Mouse (Mus musculus) forebrain, postnatal 0 days (tissue): Measurements from ENCODE around the gene Mpped1. TPM values are rescaled to one million over a fixed set of nuclear protein-coding genes. Genes with fewer than 3 reads are reported as not detected.

ENCODE experiments used
- ATAC-seq: fragments of 200-750 bp; cut with Nextera tagmentation; 2 replicates; pipeline ENCODE4 v1.8.0; 2017; ENCODE audit warnings: mild to moderate bottlenecking, moderate library complexity
- DNase-seq: peaks from one replicate; pipeline ENCODE4 v3.0.0-alpha.2; 2015
- H3K27ac ChIP-seq: fragments of 300-500 bp; sonication (generic); 2 replicates; pipeline ENCODE4 v1.5.1; 2014; ENCODE audit warnings: low read depth, mild to moderate bottlenecking, antibody characterized with exemption, low read length, moderate library complexity, mixed read lengths
- H3K27me3 ChIP-seq: fragments of 300-500 bp; sonication (generic); 2 replicates; pipeline ENCODE4 v1.6.1; 2014; ENCODE audit warnings: mild to moderate bottlenecking, low read length, mixed read lengths; ENCODE audit not compliant: insufficient read depth
- H3K36me3 ChIP-seq: fragments of 300-500 bp; sonication (generic); 2 replicates; pipeline ENCODE4 v1.6.1; 2014; ENCODE audit warnings: mild to moderate bottlenecking, moderate library complexity; ENCODE audit not compliant: insufficient read depth
- H3K4me1 ChIP-seq: fragments of 300-500 bp; sonication (generic); 2 replicates; pipeline ENCODE4 v1.6.1; 2014; ENCODE audit warnings: antibody characterized with exemption; ENCODE audit not compliant: insufficient read depth
- H3K4me2 ChIP-seq: fragments of 300-500 bp; sonication (generic); 2 replicates; pipeline ENCODE4 v1.6.1; 2014; ENCODE audit warnings: low read depth, mild to moderate bottlenecking, moderate library complexity
- H3K4me3 ChIP-seq: fragments of 300-500 bp; sonication (generic); 2 replicates; pipeline ENCODE4 v1.5.1; 2014; ENCODE audit warnings: low read depth, low read length, mixed read lengths
- H3K9ac ChIP-seq: fragments of 300-500 bp; sonication (generic); 2 replicates; pipeline ENCODE4 v1.6.1; 2014; ENCODE audit warnings: mild to moderate bottlenecking
- H3K9me3 ChIP-seq: fragments of 300-500 bp; sonication (generic); 2 replicates; pipeline ENCODE4 v1.6.1; 2016; ENCODE audit warnings: low read length
- CTCF ChIP-seq: sonication (generic); IDR thresholded peaks from 2 replicates; pipeline ENCODE4 v1.5.1; 2016; ENCODE audit warnings: antibody characterized with exemption, control low read depth, low read depth
- WGBS: fragments of 180-500 bp; shearing (Covaris S2); extraction: QIAGEN DNeasy Blood & Tissue Kit; methylation state at CpG from one replicate; pipeline ENCODE4 v1.1.7; 2014; 5-methylcytosine and 5-hydroxymethylcytosine counted together
- polyA plus RNA-seq: library from polyadenylated mRNA; unstranded; fragments of >200 nt; fragmentation: Nextera tagmentation; extraction: Ambion mirVana; gene quantifications from 2 replicates; pipeline ENCODE4 v1.2.1, GENCODE M21; 2015
- total RNA-seq: library from RNA; depleted of rRNA; stranded (reverse); fragments of >200 nt; gene quantifications from 2 replicates; pipeline ENCODE4 v1.2.3, GENCODE M21; 2014

The Mpped1 gene
- total and polyA plus RNA-seq, 2 experiments from 2014 or later, result 227 to 352 TPM

DNA sequence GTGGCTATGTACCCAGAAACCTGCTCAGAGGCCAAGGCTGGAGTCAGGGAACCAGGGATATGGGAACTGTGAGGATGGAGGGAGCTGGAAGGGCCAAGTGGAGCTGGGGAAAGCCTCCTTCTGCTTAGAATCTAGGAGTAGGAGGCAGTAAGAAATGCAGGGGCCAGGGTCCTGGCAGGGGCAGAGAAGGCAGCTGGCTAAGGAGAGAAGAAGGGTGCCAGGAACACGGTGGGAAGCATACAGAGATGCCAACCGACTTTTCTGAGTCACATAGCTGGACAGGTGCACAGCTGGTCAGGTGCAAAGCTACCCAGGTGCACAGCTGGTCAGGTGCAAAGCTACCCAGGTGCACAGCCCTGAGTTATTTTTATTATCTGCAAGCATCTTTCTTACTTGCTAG lies 98.6 kb downstream of the Mpped1 start:
- whole genome bisulfite sequencing, result 65% methylated on average over 2 of the region's 2 CpGs
- H3K4me3 ChIP-seq, result no peak overlapping the region
- H3K27ac ChIP-seq, result no peak overlapping the region
- H3K9ac ChIP-seq, result no peak overlapping the region
- DNase-seq, result no peak
- no peaks in the 10 kb centered on the region for H3K4me1 ChIP-seq
- H3K36me3 ChIP-seq, result no peaks in the 10 kb centered on the region
- ATAC-seq, result no peak
- no peak overlapping the region for H3K4me2 ChIP-seq
- H3K27me3 ChIP-seq, result no peaks in the 10 kb centered on the region
- no peak for TF ChIP-seq CTCF
- no peaks in the 10 kb centered on the region for H3K9me3 ChIP-seq

DNA sequence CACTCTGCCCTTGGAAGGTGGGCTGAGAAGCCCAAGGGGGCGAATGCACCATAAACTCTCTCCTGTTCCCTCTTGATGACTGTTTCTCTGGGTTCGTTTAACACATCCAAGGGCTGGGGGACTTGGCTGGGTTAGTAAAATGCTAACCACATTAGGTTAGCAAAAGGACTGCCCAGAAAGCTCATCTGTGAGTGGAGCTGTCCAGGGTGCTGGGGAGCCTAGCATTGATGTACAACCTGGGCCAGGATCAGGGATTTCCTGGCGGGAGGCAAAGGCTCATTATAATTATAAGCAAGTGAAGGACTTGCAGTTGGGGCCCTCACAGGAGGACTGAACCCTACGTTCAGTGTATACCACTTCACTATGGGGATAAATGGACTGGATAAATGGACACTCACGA lies 100.6 kb downstream of the Mpped1 start:
- no peak overlapping the region for H3K4me3 ChIP-seq
- ATAC-seq (no peak), DNase-seq (no peak)
- no peak overlapping the region for H3K27ac ChIP-seq
- WGBS, result 26% methylated on average over 5 of the region's 5 CpGs
- no peaks in the 10 kb centered on the region for H3K36me3 ChIP-seq
- H3K4me1 ChIP-seq, result no peaks in the 10 kb centered on the region; the same call in 1 of the 2 replicates
- H3K27me3 ChIP-seq, result no peaks in the 10 kb centered on the region
- no peak for TF ChIP-seq CTCF
- no peak overlapping the region for H3K4me2 ChIP-seq
- no peaks in the 10 kb centered on the region for H3K9me3 ChIP-seq
- H3K9ac ChIP-seq, result no peak overlapping the region

DNA sequence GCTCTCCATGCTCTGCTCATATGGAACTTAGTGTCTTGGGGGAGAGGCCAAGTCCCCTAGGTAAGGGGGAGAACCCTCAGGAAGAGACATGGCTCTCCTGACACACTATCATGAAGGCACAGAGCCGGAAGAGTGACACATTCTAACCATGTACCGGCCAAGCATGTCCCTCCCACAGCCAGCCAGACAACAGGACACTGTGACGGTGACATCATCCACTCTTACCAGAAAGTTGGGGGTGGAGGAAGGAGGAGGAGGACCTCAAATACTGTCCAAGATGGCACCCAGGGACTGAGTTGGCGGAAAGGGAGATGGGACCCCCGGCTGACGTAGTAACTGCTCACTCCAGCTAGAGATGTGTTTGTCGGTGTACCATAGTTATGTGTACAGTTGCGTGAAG lies 104.6 kb downstream of the Mpped1 start:
- H3K4me2 ChIP-seq, result no peak overlapping the region
- H3K9ac ChIP-seq, result no peak overlapping the region
- no peak for ATAC-seq
- H3K27me3 ChIP-seq, result no peaks in the 10 kb centered on the region
- TF ChIP-seq CTCF, result no peak
- no peaks in the 10 kb centered on the region; the same call in 1 of the 2 replicates for H3K4me1 ChIP-seq
- no peaks in the 10 kb centered on the region for H3K9me3 ChIP-seq
- H3K27ac ChIP-seq, result peak overlapping the region; percentile 55; the same call in 1 of the 2 replicates
- no peak for DNase-seq
- 92% methylated on average over 8 of the region's 8 CpGs for WGBS
- H3K36me3 ChIP-seq, result no peaks in the 10 kb centered on the region
- no peak overlapping the region for H3K4me3 ChIP-seq

DNA sequence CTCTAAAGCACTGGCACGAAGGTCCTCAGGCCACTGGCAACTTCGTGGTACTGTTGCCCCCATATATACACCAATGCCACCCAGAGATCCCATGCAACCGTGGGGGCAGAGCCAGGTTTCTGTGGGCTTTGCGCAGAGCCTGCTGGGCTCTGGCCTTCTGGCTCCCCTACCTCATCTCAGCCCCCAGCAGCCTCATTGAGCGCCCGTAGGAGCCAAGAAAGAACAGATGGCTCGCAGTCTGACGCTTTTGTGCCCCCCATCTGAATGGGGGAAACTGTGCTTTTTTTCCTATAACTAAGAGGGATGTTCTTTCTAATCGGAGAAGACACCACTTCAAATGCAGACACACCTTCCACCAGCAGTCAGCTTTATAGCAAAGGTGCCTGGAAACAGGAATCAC lies 105.0 kb downstream of the Mpped1 start:
- ATAC-seq, result peak; percentile 71
- peak overlapping the region; percentile 55 for H3K27ac ChIP-seq

DNA sequence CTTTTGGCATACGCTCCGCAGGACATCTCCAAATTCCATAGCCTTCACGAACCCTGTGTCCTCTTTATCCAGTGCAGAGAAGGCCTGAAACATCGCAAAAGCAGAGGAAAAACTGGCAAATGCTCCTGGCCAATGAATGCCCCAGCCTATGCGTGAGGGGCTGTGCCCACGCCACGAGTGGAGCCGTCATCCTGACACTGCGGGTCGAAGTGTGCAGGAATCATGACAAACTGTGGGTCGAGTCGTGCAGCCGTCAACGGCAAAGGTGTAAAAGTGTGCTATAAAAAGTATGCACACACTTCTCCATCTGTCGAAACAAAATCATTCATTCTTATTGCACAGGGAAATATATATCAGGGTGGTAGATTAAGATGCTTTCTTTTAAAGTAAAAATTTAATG lies 113.6 kb downstream of the Mpped1 start:
- Histone ChIP-seq H3K36me3 (no peaks in the 10 kb centered on the region), H3K4me3 (no peak overlapping the region), H3K9ac (no peak overlapping the region), H3K9me3 (no peaks in the 10 kb centered on the region), H3K4me1 (peaks cover 14% of the 10 kb centered on the region), H3K27ac (no peak overlapping the region), H3K4me2 (no peak overlapping the region), H3K27me3 (no peaks in the 10 kb centered on the region)
- ATAC-seq, result no peak
- TF ChIP-seq CTCF, result no peak
- no peak for DNase-seq
- WGBS, result 72% methylated on average over 15 of the region's 15 CpGs

More for the DNA sequence above, 105.0 kb downstream of the Mpped1 start:
- Histone ChIP-seq H3K4me1 (no peaks in the 10 kb centered on the region; the same call in 1 of the 2 replicates), H3K4me3 (no peak overlapping the region), H3K9ac (no peak overlapping the region), H3K27me3 (no peaks in the 10 kb centered on the region), H3K36me3 (no peaks in the 10 kb centered on the region), H3K4me2 (no peak overlapping the region), H3K9me3 (no peaks in the 10 kb centered on the region)
- DNase-seq, result peak; percentile 77
- TF ChIP-seq CTCF, result no peak
- 60% methylated on average over 9 of the region's 9 CpGs for WGBS

DNA sequence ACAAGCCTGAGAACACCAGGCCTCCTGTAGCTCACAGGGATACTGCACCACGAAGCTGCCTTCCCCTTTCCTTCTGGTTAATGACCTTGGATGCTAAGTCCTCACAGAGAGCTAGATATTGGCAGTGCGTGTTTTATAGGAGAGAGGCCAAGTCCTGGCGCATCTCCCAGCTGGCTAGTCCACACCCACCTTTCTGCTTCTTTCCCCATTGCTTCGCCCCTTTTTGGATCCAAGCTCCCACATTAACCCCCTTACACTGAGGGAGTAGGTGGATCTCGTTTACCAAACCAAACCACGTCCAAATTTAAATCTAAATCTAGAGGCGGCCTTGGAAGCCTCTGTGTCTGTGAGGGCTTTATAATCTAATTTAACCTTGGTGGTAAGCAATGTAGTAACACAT lies 115.0 kb downstream of the Mpped1 start:
- ATAC-seq (no peak), DNase-seq (no peak)
- H3K9me3 ChIP-seq, result no peaks in the 10 kb centered on the region
- WGBS, result 47% methylated on average over 7 of the region's 7 CpGs
- no peak overlapping the region for H3K4me3 ChIP-seq
- H3K27me3 ChIP-seq, result no peaks in the 10 kb centered on the region
- no peaks in the 10 kb centered on the region for H3K36me3 ChIP-seq
- no peak overlapping the region for H3K4me2 ChIP-seq
- H3K27ac ChIP-seq, result no peak overlapping the region
- H3K4me1 ChIP-seq, result peaks cover 15% of the 10 kb centered on the region
- H3K9ac ChIP-seq, result no peak overlapping the region
- TF ChIP-seq CTCF, result no peak

DNA sequence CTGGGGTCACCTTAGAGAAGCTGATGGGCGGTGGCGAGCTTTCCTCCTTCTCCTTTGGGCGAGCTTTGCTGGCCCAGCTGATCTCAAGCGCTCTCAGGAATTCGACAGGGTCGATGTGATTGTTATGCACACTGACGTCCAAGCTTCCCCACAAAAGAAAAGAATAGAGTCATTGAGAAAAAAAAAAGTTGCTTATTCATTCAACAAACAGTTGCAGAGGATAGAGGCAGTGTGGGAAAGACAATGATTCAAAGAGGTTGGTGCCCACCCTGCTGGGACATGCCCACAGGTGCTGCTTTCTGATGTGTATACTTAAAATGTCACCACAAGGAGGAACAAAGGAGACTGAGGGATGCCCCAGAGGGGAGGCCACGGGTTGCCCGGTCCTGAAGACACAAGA lies 116.7 kb downstream of the Mpped1 start:
- Histone ChIP-seq H3K27me3 (no peaks in the 10 kb centered on the region), H3K4me1 (peaks cover 15% of the 10 kb centered on the region), H3K27ac (no peak overlapping the region), H3K36me3 (no peaks in the 10 kb centered on the region), H3K9ac (no peak overlapping the region), H3K4me3 (no peak overlapping the region), H3K9me3 (no peaks in the 10 kb centered on the region), H3K4me2 (no peak overlapping the region)
- no peak for ATAC-seq
- WGBS, result 22% methylated on average over 9 of the region's 9 CpGs
- no peak for TF ChIP-seq CTCF
- DNase-seq, result no peak

DNA sequence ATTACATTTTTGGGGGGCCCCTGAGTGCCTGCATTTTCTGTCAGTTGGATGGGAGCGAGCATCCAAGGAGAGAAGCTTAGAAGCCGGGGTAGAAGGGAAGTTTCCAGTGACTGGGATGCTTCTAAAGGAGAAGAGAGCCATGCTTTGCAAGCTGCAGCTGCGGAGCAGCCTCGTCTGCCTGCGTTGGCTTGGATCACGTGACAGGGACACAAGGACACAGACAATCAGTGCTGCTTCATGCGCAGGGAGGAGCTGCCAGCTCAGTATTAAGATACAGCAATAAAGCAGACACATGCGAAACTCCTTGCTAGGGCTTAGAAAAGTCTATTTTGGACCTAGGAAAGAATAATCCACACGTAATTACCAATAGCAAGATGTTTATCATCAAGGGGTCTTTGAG lies 118.0 kb downstream of the Mpped1 start:
- DNase-seq (peak; percentile 76), ATAC-seq (peak; percentile 92)
- no peak overlapping the region for H3K9ac ChIP-seq
- peaks cover 17% of the 10 kb centered on the region for H3K4me1 ChIP-seq
- H3K9me3 ChIP-seq, result no peaks in the 10 kb centered on the region
- peak overlapping the region; percentile 47 for H3K27ac ChIP-seq
- WGBS, result 26% methylated on average over 9 of the region's 9 CpGs
- H3K4me2 ChIP-seq, result no peak overlapping the region
- H3K36me3 ChIP-seq, result no peaks in the 10 kb centered on the region
- no peak for TF ChIP-seq CTCF
- H3K4me3 ChIP-seq, result no peak overlapping the region
- no peaks in the 10 kb centered on the region for H3K27me3 ChIP-seq
